Mouse (Mus musculus): ENCODE data around the gene Cdc14a. TPM values are rescaled to one million over a fixed set of nuclear protein-coding genes. Genes with fewer than 3 reads are reported as not detected.

Cdc14a gene
- polyA plus RNA-seq, 1 experiment from 2014 or later, result 8.5 TPM

- no peak for ATAC-seq (replicated peaks)
- H3K4me2 ChIP-seq (replicated peaks), result no peak overlapping the region
- H3K27ac ChIP-seq (replicated peaks), result no peak overlapping the region
- H3K9me3 ChIP-seq, result no peaks in the 10 kb centered on the region
- WGBS, result 79% methylated on average over 3 of the region's 3 CpGs
- H3K36me3 ChIP-seq, result no peaks in the 10 kb centered on the region
- no peak overlapping the region for H3K4me3 ChIP-seq
- H3K9ac ChIP-seq (replicated peaks), result no peak overlapping the region
- no peaks in the 10 kb centered on the region for H3K27me3 ChIP-seq
- H3K4me1 ChIP-seq, result no peaks in the 10 kb centered on the region
Observed at GRCm38 (mm10) chr3:116436113-116436512, 12.3 kb upstream of the Cdc14a start.

- Histone ChIP-seq H3K4me3 (no peak overlapping the region), H3K4me2 (replicated peaks) (no peak overlapping the region), H3K27me3 (no peaks in the 10 kb centered on the region), H3K27ac (replicated peaks) (no peak overlapping the region), H3K9ac (replicated peaks) (no peak overlapping the region), H3K4me1 (no peaks in the 10 kb centered on the region), H3K36me3 (no peaks in the 10 kb centered on the region), H3K9me3 (no peaks in the 10 kb centered on the region)
- no peak for ATAC-seq (replicated peaks)
- WGBS, result 73% methylated on average over 3 of the region's 3 CpGs
Observed at GRCm38 (mm10) chr3:116434757-116435156, 10.9 kb upstream of the Cdc14a start.

GRCm38 (mm10) chr3:116425901-116426300 is 2.1 kb upstream of the Cdc14a start:
- WGBS, result 91% methylated on average over 6 of the region's 6 CpGs
- H3K9ac ChIP-seq (replicated peaks), result no peak overlapping the region
- H3K27ac ChIP-seq (replicated peaks), result no peak overlapping the region
- ATAC-seq (replicated peaks), result no peak
- no peak overlapping the region for H3K4me2 ChIP-seq (replicated peaks)
- no peaks in the 10 kb centered on the region for H3K27me3 ChIP-seq
- H3K9me3 ChIP-seq, result no peaks in the 10 kb centered on the region
- H3K36me3 ChIP-seq, result no peaks in the 10 kb centered on the region
- no peak overlapping the region for H3K4me3 ChIP-seq
- peaks cover 22% of the 10 kb centered on the region for H3K4me1 ChIP-seq

GRCm38 (mm10) chr3:116424973-116425284 is 1.1 kb upstream of the Cdc14a start:
- Histone ChIP-seq H3K9ac (replicated peaks) (peak overlapping the region; percentile 79), H3K9me3 (no peaks in the 10 kb centered on the region), H3K27me3 (no peaks in the 10 kb centered on the region), H3K36me3 (no peaks in the 10 kb centered on the region), H3K4me3 (peak overlapping the region; percentile 65), H3K4me1 (peaks cover 26% of the 10 kb centered on the region), H3K4me2 (replicated peaks) (peak overlapping the region; percentile 95), H3K27ac (replicated peaks) (peak overlapping the region; percentile 89)
- peak; percentile 64 for ATAC-seq (replicated peaks)
- under 1% methylated on average over 11 of the region's 11 CpGs for WGBS

- H3K9ac ChIP-seq (replicated peaks), result peak overlapping the region; percentile 79
- ATAC-seq (replicated peaks), result peak; percentile 74
- no peaks in the 10 kb centered on the region for H3K27me3 ChIP-seq
- peaks cover 26% of the 10 kb centered on the region for H3K4me1 ChIP-seq
- peak overlapping the region; percentile 95 for H3K4me2 ChIP-seq (replicated peaks)
- peak overlapping the region; percentile 89 for H3K27ac ChIP-seq (replicated peaks)
- WGBS, result under 1% methylated on average over 32 of the region's 32 CpGs
- no peaks in the 10 kb centered on the region for H3K9me3 ChIP-seq
- H3K4me3 ChIP-seq, result peak overlapping the region; percentile 65
- no peaks in the 10 kb centered on the region for H3K36me3 ChIP-seq
Observed at GRCm38 (mm10) chr3:116424160-116424972, 534 bp upstream of the Cdc14a start.

GRCm38 (mm10) chr3:116422795-116423352 is 958 bp downstream of the Cdc14a start:
- Histone ChIP-seq H3K27ac (replicated peaks) (peak overlapping the region; percentile 89), H3K9me3 (no peaks in the 10 kb centered on the region), H3K27me3 (no peaks in the 10 kb centered on the region), H3K4me2 (replicated peaks) (peak overlapping the region; percentile 95), H3K4me3 (peak overlapping the region; percentile 65), H3K36me3 (no peaks in the 10 kb centered on the region; the same call in 1 of the 2 replicates), H3K4me1 (peaks cover 26% of the 10 kb centered on the region), H3K9ac (replicated peaks) (peak overlapping the region; percentile 79)
- peak; percentile 20 for ATAC-seq (replicated peaks)
- WGBS, result under 1% methylated on average over 23 of the region's 23 CpGs

- Histone ChIP-seq H3K9me3 (no peaks in the 10 kb centered on the region), H3K9ac (replicated peaks) (peak overlapping the region; percentile 79), H3K36me3 (peaks cover 2% of the 10 kb centered on the region), H3K4me3 (peak overlapping the region; percentile 65), H3K4me1 (peaks cover 26% of the 10 kb centered on the region), H3K27ac (replicated peaks) (peak overlapping the region; percentile 89; the same call in 1 of the 2 replicates), H3K4me2 (replicated peaks) (peak overlapping the region; percentile 95), H3K27me3 (no peaks in the 10 kb centered on the region)
- ATAC-seq (replicated peaks), result no peak
- WGBS, result 7% methylated on average over 8 of the region's 8 CpGs
Observed at GRCm38 (mm10) chr3:116422074-116422473, 1.8 kb downstream of the Cdc14a start.

- 0 out of 2 replicates have a peak overlapping the region, but pooled peaks have one; percentile 3 for H3K27ac ChIP-seq (replicated peaks)
- peak overlapping the region; percentile 25 for H3K9ac ChIP-seq (replicated peaks)
- H3K9me3 ChIP-seq, result no peaks in the 10 kb centered on the region
- ATAC-seq (replicated peaks), result no peak
- 4% methylated on average over 6 of the region's 6 CpGs for WGBS
- peaks cover 6% of the 10 kb centered on the region for H3K36me3 ChIP-seq
- H3K27me3 ChIP-seq, result no peaks in the 10 kb centered on the region
- peak overlapping the region; percentile 95 for H3K4me2 ChIP-seq (replicated peaks)
- peaks cover 26% of the 10 kb centered on the region for H3K4me1 ChIP-seq
- peak overlapping the region; percentile 65; the same call in 1 of the 2 replicates for H3K4me3 ChIP-seq
Observed at GRCm38 (mm10) chr3:116421121-116421520, 2.7 kb downstream of the Cdc14a start.

GRCm38 (mm10) chr3:116419791-116420190 is 4.0 kb downstream of the Cdc14a start:
- Histone ChIP-seq H3K4me2 (replicated peaks) (no peak overlapping the region), H3K4me3 (no peak overlapping the region), H3K36me3 (peaks cover 10% of the 10 kb centered on the region), H3K9ac (replicated peaks) (no peak overlapping the region), H3K27ac (replicated peaks) (no peak overlapping the region), H3K9me3 (no peaks in the 10 kb centered on the region), H3K27me3 (no peaks in the 10 kb centered on the region), H3K4me1 (peaks cover 23% of the 10 kb centered on the region)
- ATAC-seq (replicated peaks), result no peak
- 84% methylated on average over 11 of the region's 11 CpGs for WGBS

GRCm38 (mm10) chr3:116414451-116414860 is 9.4 kb downstream of the Cdc14a start:
- H3K36me3 ChIP-seq, result peaks cover 10% of the 10 kb centered on the region
- no peak for ATAC-seq (replicated peaks)
- H3K27ac ChIP-seq (replicated peaks), result no peak overlapping the region
- H3K27me3 ChIP-seq, result no peaks in the 10 kb centered on the region
- H3K4me3 ChIP-seq, result no peak overlapping the region
- no peak overlapping the region for H3K4me2 ChIP-seq (replicated peaks)
- no peaks in the 10 kb centered on the region for H3K9me3 ChIP-seq
- H3K9ac ChIP-seq (replicated peaks), result no peak overlapping the region
- WGBS, result 95% methylated on average over 3 of the region's 3 CpGs
- peaks cover 8% of the 10 kb centered on the region for H3K4me1 ChIP-seq

GRCm38 (mm10) chr3:116412954-116413724 is 10.7 kb downstream of the Cdc14a start:
- no peak overlapping the region for H3K4me3 ChIP-seq
- peaks cover 10% of the 10 kb centered on the region for H3K36me3 ChIP-seq
- H3K27ac ChIP-seq (replicated peaks), result no peak overlapping the region
- no peaks in the 10 kb centered on the region for H3K9me3 ChIP-seq
- peaks cover 8% of the 10 kb centered on the region for H3K4me1 ChIP-seq
- 97% methylated on average over 4 of the region's 4 CpGs for WGBS
- H3K9ac ChIP-seq (replicated peaks), result no peak overlapping the region
- ATAC-seq (replicated peaks), result no peak
- H3K4me2 ChIP-seq (replicated peaks), result no peak overlapping the region
- no peaks in the 10 kb centered on the region for H3K27me3 ChIP-seq

- WGBS, result 43% methylated on average over 7 of the region's 7 CpGs
- Histone ChIP-seq H3K27me3 (no peaks in the 10 kb centered on the region), H3K9me3 (no peaks in the 10 kb centered on the region), H3K4me1 (peaks cover 8% of the 10 kb centered on the region), H3K9ac (replicated peaks) (no peak overlapping the region), H3K27ac (replicated peaks) (no peak overlapping the region), H3K4me3 (no peak overlapping the region), H3K36me3 (no peaks in the 10 kb centered on the region), H3K4me2 (replicated peaks) (no peak overlapping the region)
- ATAC-seq (replicated peaks), result no peak
Observed at GRCm38 (mm10) chr3:116410051-116410450, 13.8 kb downstream of the Cdc14a start.

All from forebrain, embryonic 15.5 days (tissue).